Mouse (Mus musculus) thymus, adult 2 months (tissue): ENCODE data around the gene Mtrex. TPM values are rescaled to one million over a fixed set of nuclear protein-coding genes. Genes with fewer than 3 reads are reported as not detected.

Experiments used
- DNase-seq: peaks from one replicate; pipeline ENCODE4 v3.0.0; 2021
- H3K27ac ChIP-seq: fragments of 200-500 bp; 2 replicates; pipeline ENCODE4 v1.5.1; 2012; ENCODE audit warnings: low read length, control low read depth; ENCODE audit not compliant: control insufficient read depth, insufficient read depth
- H3K27me3 ChIP-seq: fragments of 200-500 bp; 2 replicates; pipeline ENCODE4 v1.6.1; 2012; ENCODE audit warnings: mild to moderate bottlenecking, low read length, moderate library complexity, mixed read lengths; ENCODE audit not compliant: control insufficient read depth, insufficient read depth
- H3K36me3 ChIP-seq: fragments of 200-500 bp; 2 replicates; pipeline ENCODE4 v1.6.1; 2012; ENCODE audit warnings: mild to moderate bottlenecking, low read length, moderate library complexity; ENCODE audit not compliant: control insufficient read depth, insufficient read depth
- H3K4me1 ChIP-seq: fragments of 200-500 bp; replicated peaks from 2 replicates; pipeline ENCODE4 v1.6.1; 2012; ENCODE audit warnings: low read length; ENCODE audit not compliant: control insufficient read depth, insufficient read depth
- H3K4me3 ChIP-seq: fragments of 200-500 bp; 2 replicates; pipeline ENCODE4 v1.5.1; 2012; ENCODE audit warnings: mild to moderate bottlenecking, low read length, control low read depth, moderate library complexity; ENCODE audit not compliant: control insufficient read depth, insufficient read depth
- CTCF ChIP-seq: fragments of 200-500 bp; IDR thresholded peaks from 2 replicates; pipeline ENCODE4 v1.5.1; 2012; ENCODE audit warnings: mild to moderate bottlenecking, control low read depth, low read length, moderate library complexity, borderline replicate concordance; ENCODE audit not compliant: control insufficient read depth, poor library complexity, insufficient read depth; ENCODE audit errors: extremely low read depth
- POLR2A ChIP-seq: fragments of 200-500 bp; IDR thresholded peaks from 2 replicates; pipeline ENCODE4 v1.6.1; 2012; ENCODE audit warnings: mild to moderate bottlenecking, low read length, control low read depth, moderate library complexity; ENCODE audit not compliant: control insufficient read depth, poor library complexity, insufficient read depth; ENCODE audit errors: extremely low read depth
- WGBS: fragments of 180-500 bp; shearing (Covaris S2); methylation state at CpG from one replicate; pipeline ENCODE4 v1.1.7; 2018; 5-methylcytosine and 5-hydroxymethylcytosine counted together
- polyA plus RNA-seq: library from polyadenylated mRNA; depleted of rRNA; stranded (reverse); fragments of >200 nt; gene quantifications from 2 replicates; pipeline ENCODE4 v1.2.3, GENCODE M21; 2012

The Mtrex gene
- polyA plus RNA-seq, 1 experiment = 14.5 TPM

- DNase-seq = no peak
- WGBS = 88% methylated on average over 6 of the region's 6 CpGs
- TF ChIP-seq CTCF (no peak), POLR2A (no peak)
- Histone ChIP-seq H3K27ac (no peak overlapping the region), H3K4me3 (no peak overlapping the region), H3K27me3 (no peaks in the 10 kb centered on the region), H3K4me1 (peaks cover 5% of the 10 kb centered on the region), H3K36me3 (peaks cover 31% of the 10 kb centered on the region)
Measured at GRCm38 (mm10) chr13:112945900-112946299, 18.7 kb upstream of the Mtrex start.

- no peak for TF ChIP-seq POLR2A
- TF ChIP-seq CTCF = no peak
- WGBS = 97% methylated on average over 9 of the region's 9 CpGs
- peaks cover 26% of the 10 kb centered on the region for H3K36me3 ChIP-seq
Measured at GRCm38 (mm10) chr13:112945312-112945711, 18.1 kb upstream of the Mtrex start.

DNA sequence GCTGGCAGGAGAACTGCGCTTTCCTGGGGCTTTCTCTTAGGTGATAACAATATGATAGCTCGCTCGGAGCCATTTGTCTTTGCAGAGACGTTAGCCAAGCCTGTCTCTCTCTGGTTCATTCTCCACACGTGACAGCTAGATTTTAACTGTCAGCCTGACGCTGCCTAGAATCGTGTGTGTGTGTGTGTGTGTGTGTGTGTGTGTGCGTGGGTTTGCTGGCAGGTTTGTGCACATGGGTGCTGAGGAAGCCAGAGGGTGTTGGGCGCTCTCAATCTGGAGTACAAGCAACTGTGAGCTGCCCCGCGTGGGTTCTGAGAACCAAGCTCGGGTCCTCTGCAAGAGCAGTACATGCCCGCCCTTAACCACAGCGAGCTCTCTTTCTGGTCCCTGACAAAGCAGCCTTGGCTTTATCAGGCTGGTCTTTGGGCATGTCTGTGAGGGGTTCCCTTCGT, 14.7 kb upstream of the Mtrex start:
- no peak overlapping the region for H3K27ac ChIP-seq
- no peak overlapping the region for H3K4me3 ChIP-seq
- no peak for TF ChIP-seq POLR2A
- no peak for TF ChIP-seq CTCF
- no peaks in the 10 kb centered on the region for H3K27me3 ChIP-seq
- DNase-seq = no peak
- peaks cover 13% of the 10 kb centered on the region; the same call in 1 of the 2 replicates for H3K36me3 ChIP-seq
- WGBS = 60% methylated on average over 15 of the region's 15 CpGs
- peaks cover 5% of the 10 kb centered on the region for H3K4me1 ChIP-seq

More at GRCm38 (mm10) chr13:112945312-112945711, 18.1 kb upstream of the Mtrex start:
- Histone ChIP-seq H3K27me3 (no peaks in the 10 kb centered on the region), H3K27ac (no peak overlapping the region), H3K4me1 (peaks cover 5% of the 10 kb centered on the region), H3K4me3 (no peak overlapping the region)
- DNase-seq = no peak

DNA sequence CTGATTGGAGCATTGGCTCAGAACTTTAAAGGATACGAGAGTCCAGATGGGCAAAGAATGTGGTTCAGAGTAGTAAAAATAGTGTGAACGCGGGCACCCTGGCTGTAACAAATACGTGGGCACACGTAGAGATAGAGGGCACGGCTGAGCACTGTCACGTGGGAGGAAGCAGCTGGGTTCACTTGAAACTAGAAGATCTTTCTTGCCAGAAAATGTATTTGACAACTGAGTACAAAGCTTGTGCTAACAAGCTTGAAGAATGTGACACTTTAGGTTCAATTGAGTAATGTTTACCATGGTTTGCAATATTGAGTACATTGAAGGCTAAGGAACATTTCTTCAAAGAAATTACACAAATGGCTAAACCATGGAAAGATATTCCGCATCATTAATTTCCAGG, 10.9 kb upstream of the Mtrex start:
- H3K4me1 ChIP-seq = peaks cover 5% of the 10 kb centered on the region
- WGBS = 93% methylated on average over 8 of the region's 8 CpGs
- DNase-seq = no peak
- H3K4me3 ChIP-seq = no peak overlapping the region
- no peak for TF ChIP-seq POLR2A
- TF ChIP-seq CTCF = no peak
- no peaks in the 10 kb centered on the region for H3K27me3 ChIP-seq
- no peak overlapping the region for H3K27ac ChIP-seq
- H3K36me3 ChIP-seq = peaks cover 15% of the 10 kb centered on the region; the same call in 1 of the 2 replicates

DNA sequence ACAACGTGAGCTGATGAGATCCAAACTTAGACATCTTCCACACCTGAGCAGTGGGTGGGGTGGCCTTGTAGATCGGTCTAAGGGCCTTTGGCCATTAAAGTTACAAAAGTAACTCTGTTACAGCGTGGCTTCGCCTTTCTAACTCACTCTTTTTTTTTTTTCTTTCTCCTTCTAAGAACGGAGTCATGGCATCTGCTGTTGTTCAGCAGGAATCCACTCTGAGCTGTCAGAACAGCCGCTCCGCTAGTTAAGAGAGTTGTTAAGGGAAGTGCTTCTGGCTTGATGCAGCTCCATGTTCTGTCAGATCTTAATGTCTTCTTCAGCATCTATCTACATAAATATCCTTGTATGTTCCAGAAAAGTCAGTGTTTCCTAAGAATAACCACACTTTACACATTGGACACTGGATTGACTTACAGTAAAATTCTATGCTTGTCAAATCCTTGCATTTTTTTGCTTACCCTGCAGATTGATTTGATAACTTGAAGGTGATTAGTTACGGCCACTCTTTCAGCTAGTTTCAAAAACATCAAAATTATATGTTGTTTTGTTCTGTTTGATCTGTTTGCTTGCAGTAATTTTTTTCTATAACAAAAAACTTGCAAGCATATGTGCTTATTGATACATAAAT, 955 bp upstream of the Mtrex start:
- H3K27ac ChIP-seq = peak overlapping the region; percentile 76; the same call in 1 of the 2 replicates
- H3K36me3 ChIP-seq = peaks cover 4% of the 10 kb centered on the region; the same call in 1 of the 2 replicates
- no peak for TF ChIP-seq POLR2A
- no peak for TF ChIP-seq CTCF
- peak overlapping the region; percentile 91 for H3K4me3 ChIP-seq
- peaks cover 7% of the 10 kb centered on the region for H3K4me1 ChIP-seq
- WGBS = 12% methylated on average over 8 of the region's 8 CpGs
- H3K27me3 ChIP-seq = no peaks in the 10 kb centered on the region
- no peak for DNase-seq

- Histone ChIP-seq H3K36me3 (no peaks in the 10 kb centered on the region), H3K4me3 (peak overlapping the region; percentile 91), H3K4me1 (peaks cover 7% of the 10 kb centered on the region), H3K27ac (peak overlapping the region; percentile 54; the same call in 1 of the 2 replicates), H3K27me3 (no peaks in the 10 kb centered on the region)
- TF ChIP-seq CTCF (no peak), POLR2A (no peak)
- WGBS = under 1% methylated on average over 19 of the region's 19 CpGs
- DNase-seq = peak; percentile 35
Measured at GRCm38 (mm10) chr13:112926796-112927195, 402 bp downstream of the Mtrex start.
